Mouse (Mus musculus) ES-Bruce4 (cell line): Measurements from ENCODE around the gene Gm28048. TPM values are rescaled to one million over a fixed set of nuclear protein-coding genes. Genes with fewer than 3 reads are reported as not detected.

ENCODE experiments used
- H3K27ac ChIP-seq: 2 replicates; pipeline ENCODE4 v1.5.1; 2012; ENCODE audit warnings: low read length, inconsistent platforms; ENCODE audit not compliant: insufficient read depth
- H3K27me3 ChIP-seq: 2 replicates; pipeline ENCODE4 v1.6.1; 2012; ENCODE audit warnings: mild to moderate bottlenecking, low read length, inconsistent platforms; ENCODE audit not compliant: control insufficient read depth, poor library complexity, insufficient read depth, severe bottlenecking
- H3K36me3 ChIP-seq: 2 replicates; pipeline ENCODE4 v1.6.1; 2012; ENCODE audit warnings: inconsistent platforms, mild to moderate bottlenecking, low read length, moderate library complexity; ENCODE audit not compliant: control insufficient read depth, poor library complexity, insufficient read depth, severe bottlenecking
- H3K4me1 ChIP-seq: one replicate; pipeline ENCODE4 v1.8.1; 2011; ENCODE audit warnings: low read length; ENCODE audit not compliant: control insufficient read depth, insufficient read depth
- H3K4me3 ChIP-seq: 2 replicates; pipeline ENCODE4 v1.5.1; 2011; ENCODE audit warnings: low read depth, mild to moderate bottlenecking, low read length
- H3K9ac ChIP-seq: 2 replicates; pipeline ENCODE4 v1.6.1; 2012; ENCODE audit warnings: low read depth, mild to moderate bottlenecking, inconsistent platforms; ENCODE audit not compliant: poor library complexity, severe bottlenecking
- H3K9me3 ChIP-seq: replicated peaks from 2 replicates; pipeline ENCODE4 v1.6.1; 2012; ENCODE audit warnings: mild to moderate bottlenecking, low read length, inconsistent platforms; ENCODE audit not compliant: control insufficient read depth, poor library complexity, insufficient read depth, severe bottlenecking
- CTCF ChIP-seq: IDR thresholded peaks from one replicate; pipeline ENCODE4 v1.8.1; 2011; ENCODE audit warnings: low read depth, low read length
- EP300 ChIP-seq: IDR thresholded peaks from 2 replicates; pipeline ENCODE4 v1.6.1; 2011; ENCODE audit warnings: low read depth, low read length; ENCODE audit not compliant: insufficient read depth
- POLR2A ChIP-seq: IDR thresholded peaks from one replicate; pipeline ENCODE4 v1.8.1; 2011; ENCODE audit warnings: low read length; ENCODE audit not compliant: insufficient read depth
- polyA plus RNA-seq: library from polyadenylated mRNA; stranded (reverse); fragments of >200 nt; gene quantifications from 2 replicates; pipeline ENCODE4 v1.2.4, GENCODE M21; 2011; ENCODE audit warnings: low read depth; ENCODE audit not compliant: missing spikeins, insufficient read depth, insufficient read length

The Gm28048 gene
- polyA plus RNA-seq, 1 experiment, result 33.6 TPM

DNA sequence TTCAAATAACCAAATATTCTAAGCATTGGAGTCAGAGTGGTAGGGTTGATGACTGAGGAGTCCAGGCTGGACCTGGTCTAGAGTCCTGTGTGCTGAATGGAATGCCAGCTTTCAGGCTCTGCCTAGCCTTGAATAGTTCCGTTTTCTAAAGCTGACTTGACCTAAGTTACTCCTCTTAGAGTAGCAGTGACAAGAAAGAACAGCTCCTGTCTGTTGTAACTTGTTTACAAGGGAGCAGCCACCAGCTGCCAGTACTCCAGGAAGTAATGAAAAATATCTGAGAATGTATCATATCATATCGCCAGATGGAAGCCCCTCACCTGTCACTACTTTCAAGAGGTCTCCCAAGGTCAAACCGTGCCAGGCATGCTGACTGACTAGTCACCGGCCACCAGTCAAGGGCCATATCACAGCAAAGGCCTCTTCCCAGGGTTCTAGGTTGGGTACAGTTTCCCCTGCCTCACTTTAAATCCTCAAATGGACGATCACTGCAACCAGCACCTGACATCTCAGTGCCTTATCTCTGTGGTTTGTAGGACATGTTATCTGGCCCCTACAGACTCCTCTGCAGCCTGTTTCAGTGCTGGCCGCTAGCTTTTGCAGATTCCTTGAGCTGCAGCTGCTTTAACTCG, 172.3 kb downstream of the Gm28048 start:
- no peaks in the 10 kb centered on the region for H3K27me3 ChIP-seq
- H3K27ac ChIP-seq, result no peak overlapping the region
- H3K36me3 ChIP-seq, result no peaks in the 10 kb centered on the region
- H3K4me1 ChIP-seq, result no peaks in the 10 kb centered on the region
- H3K4me3 ChIP-seq, result no peak overlapping the region
- TF ChIP-seq POLR2A (no peak), EP300 (no peak), CTCF (no peak)
- no peaks in the 10 kb centered on the region for H3K9me3 ChIP-seq
- H3K9ac ChIP-seq, result no peak overlapping the region

DNA sequence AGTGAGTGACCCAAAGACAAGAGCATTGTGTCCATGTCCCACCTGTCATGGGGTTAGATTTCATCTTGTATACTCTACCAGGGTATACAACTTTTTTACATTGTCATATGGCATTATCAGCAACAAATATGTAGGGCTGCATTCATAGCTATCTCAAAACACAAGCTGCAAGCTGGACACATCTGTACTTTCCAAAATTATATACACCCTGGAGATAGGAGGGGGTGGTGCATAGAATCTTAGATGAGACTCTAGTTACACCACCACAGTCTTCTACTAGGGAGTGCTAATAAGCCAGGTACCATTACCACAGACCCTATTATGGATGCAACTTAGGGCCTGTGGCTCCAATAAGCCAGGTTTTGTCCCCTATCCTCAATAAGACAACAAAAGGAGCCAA, 173.8 kb downstream of the Gm28048 start:
- Histone ChIP-seq H3K27me3 (no peaks in the 10 kb centered on the region), H3K27ac (no peak overlapping the region), H3K9ac (no peak overlapping the region), H3K36me3 (no peaks in the 10 kb centered on the region), H3K9me3 (no peaks in the 10 kb centered on the region), H3K4me3 (no peak overlapping the region), H3K4me1 (no peaks in the 10 kb centered on the region)
- TF ChIP-seq CTCF (no peak), POLR2A (no peak), EP300 (no peak)

DNA sequence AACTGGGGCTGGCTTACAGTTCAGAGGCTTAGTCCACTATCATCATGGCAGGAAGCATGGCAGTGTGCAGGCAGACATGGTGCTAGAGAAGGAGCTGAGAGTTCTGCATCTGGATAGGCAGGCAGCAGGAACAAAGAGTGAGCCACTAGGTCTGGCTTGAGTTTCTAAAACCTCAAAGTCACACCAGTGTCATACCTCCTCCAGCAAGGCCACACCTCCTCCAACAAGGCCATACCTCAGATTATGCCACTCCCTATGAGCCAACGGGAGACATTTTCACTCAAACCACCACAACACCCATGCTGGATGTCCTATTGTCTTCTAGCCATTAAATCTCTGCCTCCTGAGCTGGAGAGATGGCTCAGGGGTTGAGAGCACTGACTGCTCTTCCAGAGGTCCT, 176.7 kb downstream of the Gm28048 start:
- no peaks in the 10 kb centered on the region for H3K36me3 ChIP-seq
- no peaks in the 10 kb centered on the region for H3K9me3 ChIP-seq
- H3K27me3 ChIP-seq, result no peaks in the 10 kb centered on the region
- TF ChIP-seq EP300 (no peak), CTCF (no peak), POLR2A (no peak)
- H3K4me3 ChIP-seq, result no peak overlapping the region
- no peak overlapping the region for H3K27ac ChIP-seq
- no peaks in the 10 kb centered on the region for H3K4me1 ChIP-seq
- no peak overlapping the region for H3K9ac ChIP-seq

DNA sequence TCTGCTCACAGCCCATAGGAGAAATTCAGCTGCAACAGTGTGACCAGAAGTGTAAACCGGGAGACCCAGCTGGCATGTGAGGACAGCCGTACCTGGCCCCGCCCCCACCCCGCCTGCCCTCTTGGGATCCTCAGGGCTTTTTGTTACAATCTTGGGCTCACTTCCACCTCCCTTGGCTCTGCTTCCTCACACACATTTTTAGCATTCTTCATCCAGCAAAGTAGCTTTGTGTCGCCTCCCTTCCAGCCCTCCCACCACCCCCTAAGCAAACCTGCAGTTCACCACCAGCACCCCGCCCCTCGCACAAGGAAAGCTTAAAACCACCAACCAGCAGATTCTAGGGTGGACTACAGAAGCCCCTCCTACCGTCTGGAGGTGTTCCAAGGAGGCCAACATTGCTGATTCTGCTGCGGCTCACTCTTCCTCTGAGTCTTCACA, 181.9 kb downstream of the Gm28048 start:
- Histone ChIP-seq H3K27me3 (no peaks in the 10 kb centered on the region), H3K4me3 (peak overlapping the region; percentile 47), H3K9ac (peak overlapping the region; percentile 25), H3K4me1 (peaks cover 4% of the 10 kb centered on the region), H3K9me3 (no peaks in the 10 kb centered on the region), H3K36me3 (no peaks in the 10 kb centered on the region), H3K27ac (peak overlapping the region; percentile 94)
- TF ChIP-seq EP300 (no peak; the same call in 1 of the 2 replicates), POLR2A (no peak), CTCF (no peak)

DNA sequence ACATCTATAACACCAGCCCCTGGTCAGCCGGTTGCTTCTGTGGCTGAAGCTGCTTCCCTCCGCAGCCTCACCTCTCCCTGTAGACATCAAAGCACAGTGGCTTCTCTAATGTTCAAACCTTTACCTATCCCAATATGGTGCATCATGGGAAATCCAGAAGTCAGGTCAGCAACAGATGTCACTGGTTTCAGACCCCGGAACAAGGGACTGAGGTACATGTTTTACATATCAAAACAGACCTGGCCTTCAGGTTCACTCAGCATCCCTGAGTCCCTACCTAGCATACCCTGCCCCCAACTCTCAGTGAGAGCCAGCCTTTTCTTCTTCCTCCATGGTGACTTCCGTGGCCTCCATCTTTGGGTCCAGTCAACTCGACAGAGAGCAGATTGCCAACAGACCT, 183.0 kb downstream of the Gm28048 start:
- Histone ChIP-seq H3K9ac (no peak overlapping the region), H3K9me3 (no peaks in the 10 kb centered on the region), H3K36me3 (no peaks in the 10 kb centered on the region), H3K4me3 (no peak overlapping the region), H3K4me1 (peaks cover 4% of the 10 kb centered on the region), H3K27ac (peak overlapping the region; percentile 94), H3K27me3 (no peaks in the 10 kb centered on the region)
- TF ChIP-seq POLR2A (no peak), EP300 (no peak), CTCF (no peak)

DNA sequence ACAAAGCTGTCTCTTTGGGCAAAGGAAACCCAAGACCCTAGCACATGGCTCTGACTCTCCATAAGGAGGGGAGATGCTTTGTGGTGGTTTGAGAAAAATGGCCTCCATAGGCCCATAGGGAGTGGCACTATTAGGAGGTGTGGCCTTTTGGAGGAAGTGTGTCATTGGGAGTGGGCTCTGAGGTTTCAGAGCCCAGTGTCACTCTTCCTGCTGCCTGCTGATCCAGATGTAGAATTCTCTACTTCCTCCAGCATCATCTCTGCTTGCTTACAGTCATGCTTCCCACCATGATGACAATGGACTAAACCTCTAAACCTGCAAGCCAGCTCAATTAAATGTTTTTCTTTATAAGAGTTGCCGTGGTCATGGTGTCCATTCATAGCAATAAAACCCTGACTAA, 187.2 kb downstream of the Gm28048 start:
- no peaks in the 10 kb centered on the region for H3K27me3 ChIP-seq
- no peaks in the 10 kb centered on the region for H3K9me3 ChIP-seq
- no peak overlapping the region for H3K9ac ChIP-seq
- TF ChIP-seq EP300, result no peak
- no peak for TF ChIP-seq CTCF
- TF ChIP-seq POLR2A, result no peak
- H3K36me3 ChIP-seq, result no peaks in the 10 kb centered on the region
- H3K27ac ChIP-seq, result no peak overlapping the region
- H3K4me1 ChIP-seq, result peaks cover 9% of the 10 kb centered on the region
- no peak overlapping the region for H3K4me3 ChIP-seq
